In genomic region chr19:40678532-40679307, GRCm38 (mm10) we compare ENCODE assay signal across 9 mouse cellular contexts.
DNase-seq lines count a peak whose midpoint lies in the region; ATAC-seq and TF ChIP-seq lines count a peak whose summit lies in the region.
"Had no signal": no experiment of that assay in that cellular context is flagged by ENCODE, and none has a peak within 500 bp of the region (broad histone marks: within the 10 kb centered on the region; RNA-seq: fewer than 3 reads in every experiment).

No protein-coding gene starts in this region.

- TF ChIP-seq CTCF in thymus, adult 2 months (IDR thresholded peaks at IDR 0.05; ENCODE audit: borderline replicate concordance, control insufficient read depth, extremely low read depth, insufficient read depth, low read length, poor library complexity): no peak
- no peak for TF ChIP-seq CTCF in gastrocnemius, adult 2 months (IDR thresholded peaks at IDR 0.05)

- no peaks in the 10 kb centered on the region for H3K36me3 ChIP-seq in thymus, adult 2 months (ENCODE audit: control insufficient read depth, insufficient read depth, low read length)
- H3K36me3 ChIP-seq: liver, embryonic 13.5 days had no signal

- H3K27ac ChIP-seq in thymus, adult 2 months (ENCODE audit: control insufficient read depth, insufficient read depth, low read length): no peak overlapping the region
- H3K27ac ChIP-seq in gastrocnemius, adult 2 months: peak overlapping the region; percentile 82
- H3K27ac ChIP-seq: liver, embryonic 13.5 days had no signal

- peaks cover 11% of the 10 kb centered on the region for H3K4me1 ChIP-seq in thymus, adult 2 months (replicated peaks; ENCODE audit: control insufficient read depth, insufficient read depth, low read length)
- H3K4me1 ChIP-seq: liver, embryonic 13.5 days had no signal

- WGBS in thymus, adult 2 months: 18% methylated on average over 17 of the region's 17 CpGs

- DNase-seq in thymus, adult 2 months: peak; percentile 9
- no peak for DNase-seq in thymus, postnatal 0 days (ENCODE audit: low spot score)
- DNase-seq in gastrocnemius, adult 2 months: peak; percentile 74
- peak; percentile 80 for DNase-seq in induced T-regulatory cell, adult 2 months (ENCODE audit: low read depth)
- DNase-seq in lung, postnatal 10 days: peak; percentile 91
- DNase-seq in ovary, postnatal 14 days (ENCODE audit: low spot score): no peak
- DNase-seq: liver, embryonic 13.5 days had no signal

- ATAC-seq in erythroid progenitor cell, adult 5-6 weeks (replicated peaks; ENCODE audit: low FRiP score, poor library complexity, severe bottlenecking): no peak
- ATAC-seq in cerebellum, adult (ENCODE audit: insufficient number of reproducible peaks, low FRiP score, low TSS enrichment): no peak

- intact Hi-C loops in gastrocnemius, adult 2 months (cut with DNase I): no loop called here

- no peak for TF ChIP-seq POLR2A in thymus, adult 2 months (IDR thresholded peaks at IDR 0.05; ENCODE audit: control insufficient read depth, extremely low read depth, insufficient read depth, low read length, poor library complexity)

- no peaks in the 10 kb centered on the region for H3K27me3 ChIP-seq in thymus, adult 2 months (ENCODE audit: control insufficient read depth, insufficient read depth, low read length)
- H3K27me3 ChIP-seq: liver, embryonic 13.5 days had no signal

- H3K4me3 ChIP-seq in thymus, adult 2 months (ENCODE audit: control insufficient read depth, insufficient read depth, low read length): no peak overlapping the region
- peak overlapping the region; percentile 58 for H3K4me3 ChIP-seq in gastrocnemius, adult 2 months
- H3K4me3 ChIP-seq: liver, embryonic 13.5 days had no signal

Comparison
In these comparisons a context has a peak if more than half of its experiments do, and no peak if none do; other contexts are left out.
1. DNase-seq: peak in thymus, adult 2 months (single experiment), gastrocnemius, adult 2 months (single experiment), induced T-regulatory cell, adult 2 months (single experiment) and lung, postnatal 10 days (single experiment); none in thymus, postnatal 0 days (single experiment) and ovary, postnatal 14 days (single experiment).